Mouse (Mus musculus) spleen, adult 18-20 months (tissue): ENCODE data around the gene Siva1.
A peak's percentile ranks its signal among the peaks of the same experiment; 100 is the strongest.

Experiments used
- DNase-seq, 2 experiments: peaks; one replicate each; pipeline ENCODE4 v3.0.0; 2022; ENCODE audit warnings: mixed read lengths in 2 of 2

The Siva1 gene

GRCm38 (mm10) chr12:112679027-112679996 is 34.8 kb downstream of the Siva1 start:
- DNase-seq = peak in 1 of 2 experiments; percentile 49

DNA sequence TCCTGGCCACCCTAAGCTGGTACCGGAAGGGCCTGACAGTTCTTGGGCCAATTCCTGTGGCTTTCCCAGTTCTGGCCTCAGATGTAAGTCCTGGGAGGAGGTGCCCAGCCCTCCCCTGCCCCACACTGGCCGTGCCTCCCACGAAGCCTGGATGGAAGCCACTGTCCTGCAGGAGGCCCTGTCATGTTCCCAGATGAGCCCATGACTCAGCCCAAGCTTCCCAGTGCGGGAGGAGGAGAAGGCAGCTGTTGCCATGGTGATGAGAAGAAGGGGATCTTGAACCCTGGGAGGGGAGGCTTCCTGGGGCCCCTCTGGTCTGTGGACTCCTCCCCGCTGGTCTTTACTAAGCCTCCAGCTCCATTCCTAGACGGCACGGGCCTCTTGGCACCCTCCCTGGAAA is 38.9 kb downstream of the Siva1 start:
- no peak for DNase-seq

- peak in 1 of 2 experiments; percentile 47 for DNase-seq
These were observed 44.0 kb downstream of the Siva1 start for GRCm38 (mm10) chr12:112688458-112688857.

DNA sequence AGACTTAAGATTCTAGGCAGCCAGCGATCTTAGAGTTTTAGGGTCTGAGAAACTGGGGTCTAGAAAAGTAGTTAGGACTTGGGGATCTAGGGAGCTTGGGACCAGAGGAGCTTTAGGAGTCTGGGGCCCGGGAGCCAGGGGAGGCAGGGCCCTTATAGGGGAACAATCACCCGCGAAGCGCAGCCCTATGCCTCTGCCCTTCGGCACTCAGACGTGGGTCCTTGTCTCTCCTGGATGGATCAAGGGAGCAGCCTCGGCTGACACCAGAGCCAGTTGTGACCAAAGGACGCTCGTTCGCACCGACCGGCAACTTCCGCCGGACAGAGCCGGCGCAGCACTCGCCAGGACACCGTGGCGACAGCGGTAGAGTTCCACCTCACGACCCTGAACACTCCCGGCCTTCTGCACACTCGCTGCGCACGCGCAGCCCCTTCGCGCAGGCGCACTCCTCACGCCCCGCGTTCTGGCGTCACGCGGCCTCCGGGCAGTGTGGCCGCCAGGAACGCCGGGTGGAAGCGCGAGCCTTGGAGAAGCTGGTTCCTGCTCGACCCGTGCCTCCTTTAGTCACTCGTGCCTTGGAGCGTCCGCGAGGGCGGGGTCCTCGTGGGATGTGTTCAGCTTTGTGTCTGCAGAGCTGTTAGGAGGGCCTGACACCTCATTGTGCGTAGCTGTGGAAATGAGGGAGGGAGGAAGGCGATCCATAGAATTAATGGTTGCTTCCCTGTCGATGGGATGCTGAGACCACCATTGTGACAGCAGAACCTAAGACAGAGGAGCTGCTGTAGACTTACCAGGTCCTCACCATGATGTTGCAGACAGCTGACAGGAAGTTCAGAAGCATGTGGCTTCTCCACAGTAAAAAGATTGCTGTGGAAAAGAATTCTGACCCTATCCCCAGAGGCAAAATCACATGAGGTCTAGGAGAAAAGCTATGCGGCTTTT is 49.0 kb downstream of the Siva1 start:
- peak; percentile 88 to 93 for DNase-seq

DNA sequence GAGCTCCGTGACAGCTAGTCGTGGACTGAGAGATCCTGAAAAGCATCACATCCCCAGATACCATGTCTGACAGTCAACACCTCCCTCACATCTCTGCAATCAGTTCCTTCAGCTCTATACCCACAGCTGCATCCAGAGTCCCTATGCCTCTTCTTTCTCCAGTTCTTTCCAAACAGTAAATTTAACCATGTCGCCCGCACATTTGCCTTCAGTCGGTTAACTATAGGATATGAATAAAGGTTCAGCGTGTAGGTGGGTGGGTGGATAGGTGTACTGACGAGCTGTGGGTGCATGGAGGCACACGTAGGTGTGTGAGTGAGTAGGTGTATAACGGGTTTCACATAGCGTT is 49.6 kb downstream of the Siva1 start:
- DNase-seq = no peak

DNA sequence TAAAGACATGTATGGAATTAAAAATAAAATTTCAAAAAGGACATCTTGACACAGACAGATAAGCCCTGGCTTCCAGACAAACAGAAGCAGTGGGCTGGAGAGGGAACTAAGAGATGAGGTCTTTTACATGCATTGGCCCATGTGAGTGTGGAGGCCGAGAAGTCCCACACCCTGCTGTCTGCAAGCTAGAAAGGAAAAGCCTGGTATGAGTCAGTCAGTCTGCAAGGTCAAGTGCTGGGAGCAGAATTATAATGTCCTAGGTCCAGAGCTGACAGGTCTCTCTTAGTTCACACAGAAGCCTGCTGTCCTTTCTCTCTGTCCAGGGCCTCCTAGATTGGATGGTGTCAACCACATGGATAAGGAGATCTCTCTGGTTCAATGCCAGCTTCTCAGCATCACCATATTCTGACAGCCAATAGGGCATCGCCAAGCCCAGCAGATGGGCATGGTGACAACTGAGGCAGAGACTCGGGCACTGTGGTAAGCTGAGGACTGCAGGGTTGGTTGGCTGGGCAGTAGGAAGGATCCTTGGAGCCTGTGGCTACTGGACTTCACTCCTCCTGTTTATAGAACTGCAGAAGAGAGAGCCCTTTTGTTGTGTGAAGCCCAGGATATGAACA is 52.4 kb downstream of the Siva1 start:
- DNase-seq = no peak
